Mouse (Mus musculus): ENCODE results near the gene Prep. TPM values are rescaled to one million over a fixed set of nuclear protein-coding genes. Genes with fewer than 3 reads are reported as not detected.

Gene Prep
- polyA plus RNA-seq, 1 experiment = 5.2 TPM

DNA sequence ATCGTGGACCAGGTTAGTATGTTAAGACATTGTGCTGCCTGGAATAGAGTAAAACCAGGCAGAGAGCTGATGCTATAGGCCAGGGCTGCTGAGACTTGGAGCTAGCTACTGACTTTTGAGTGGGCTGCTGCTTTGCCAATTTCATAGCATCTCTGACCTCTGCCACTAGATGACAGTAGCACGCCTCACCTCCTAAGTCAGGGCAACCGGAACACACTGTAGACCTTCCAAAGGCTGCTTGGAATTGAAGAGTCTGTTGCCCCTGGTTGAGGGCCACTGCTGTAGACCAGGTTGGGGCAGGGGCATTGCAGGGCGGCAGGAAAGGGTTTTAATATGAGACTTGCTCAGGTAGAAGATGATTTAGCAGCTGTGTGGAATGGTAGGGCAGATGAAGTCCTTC is 47.5 kb downstream of the Prep start:
- WGBS = 95% methylated on average over 4 of the region's 4 CpGs
- Histone ChIP-seq H3K27ac (ENCODE audit: insufficient read depth, low read depth, low read length) (no peak overlapping the region), H3K4me3 (ENCODE audit: low read depth, low read length) (no peak overlapping the region), H3K27me3 (ENCODE audit: control insufficient read depth, insufficient read depth, low read length) (no peaks in the 10 kb centered on the region), H3K4me1 (ENCODE audit: control insufficient read depth, insufficient read depth, insufficient read length, low read length) (no peaks in the 10 kb centered on the region; the same call in 1 of the 2 replicates), H3K36me3 (ENCODE audit: control insufficient read depth, insufficient read depth, low read length) (peaks cover 23% of the 10 kb centered on the region)
- TF ChIP-seq POLR2A (IDR thresholded peaks at IDR 0.05; ENCODE audit: low read depth, low read length) (no peak), CTCF (IDR thresholded peaks at IDR 0.05; ENCODE audit: extremely low read depth, insufficient read length, insufficient replicate concordance, low read depth, low read length) (peak; percentile 30; the same call in 1 of the 2 replicates)

DNA sequence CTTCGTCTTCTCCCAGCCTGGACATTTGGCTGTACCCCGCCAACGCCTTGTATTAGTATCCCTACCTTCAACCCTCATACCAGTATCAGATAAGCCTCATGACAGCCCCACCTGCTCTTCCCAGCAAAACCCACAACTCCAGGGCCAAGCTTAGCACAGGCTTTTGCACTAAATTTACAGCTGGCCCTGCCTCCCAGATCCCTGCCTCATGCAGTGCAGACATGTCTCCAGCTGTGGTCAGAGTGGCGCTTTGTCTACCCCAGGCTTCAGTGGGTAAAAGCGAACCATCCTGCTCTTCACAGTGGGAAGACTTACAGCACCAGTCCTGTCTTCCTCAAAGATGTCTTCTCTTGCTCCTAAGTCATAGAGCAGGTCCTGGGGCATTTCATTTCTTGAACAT is 49.8 kb downstream of the Prep start:
- 91% methylated on average over 5 of the region's 5 CpGs for WGBS
- Histone ChIP-seq H3K27me3 (ENCODE audit: control insufficient read depth, insufficient read depth, low read length) (no peaks in the 10 kb centered on the region), H3K4me1 (ENCODE audit: control insufficient read depth, insufficient read depth, insufficient read length, low read length) (no peaks in the 10 kb centered on the region; the same call in 1 of the 2 replicates), H3K27ac (ENCODE audit: insufficient read depth, low read depth, low read length) (no peak overlapping the region), H3K36me3 (ENCODE audit: control insufficient read depth, insufficient read depth, low read length) (peaks cover 32% of the 10 kb centered on the region), H3K4me3 (ENCODE audit: low read depth, low read length) (no peak overlapping the region)
- no peak for TF ChIP-seq CTCF (IDR thresholded peaks at IDR 0.05; ENCODE audit: extremely low read depth, insufficient read length, insufficient replicate concordance, low read depth, low read length)

GRCm38 (mm10) chr10:45118389-45118788 is 51.4 kb downstream of the Prep start:
- H3K27ac ChIP-seq (ENCODE audit: insufficient read depth, low read depth, low read length) = no peak overlapping the region
- H3K4me1 ChIP-seq (ENCODE audit: control insufficient read depth, insufficient read depth, insufficient read length, low read length) = peaks cover 3% of the 10 kb centered on the region; the same call in 1 of the 2 replicates
- H3K36me3 ChIP-seq (ENCODE audit: control insufficient read depth, insufficient read depth, low read length) = peaks cover 33% of the 10 kb centered on the region
- H3K4me3 ChIP-seq (ENCODE audit: low read depth, low read length) = no peak overlapping the region
- 92% methylated on average over 8 of the region's 8 CpGs for WGBS
- no peak for TF ChIP-seq CTCF (IDR thresholded peaks at IDR 0.05; ENCODE audit: extremely low read depth, insufficient read length, insufficient replicate concordance, low read depth, low read length)
- no peaks in the 10 kb centered on the region for H3K27me3 ChIP-seq (ENCODE audit: control insufficient read depth, insufficient read depth, low read length)

- peaks cover 38% of the 10 kb centered on the region for H3K36me3 ChIP-seq (ENCODE audit: control insufficient read depth, insufficient read depth, low read length)
- WGBS = 92% methylated on average over 3 of the region's 3 CpGs
- no peak overlapping the region for H3K4me3 ChIP-seq (ENCODE audit: low read depth, low read length)
Measured at GRCm38 (mm10) chr10:45121637-45122036, 54.6 kb downstream of the Prep start.

DNA sequence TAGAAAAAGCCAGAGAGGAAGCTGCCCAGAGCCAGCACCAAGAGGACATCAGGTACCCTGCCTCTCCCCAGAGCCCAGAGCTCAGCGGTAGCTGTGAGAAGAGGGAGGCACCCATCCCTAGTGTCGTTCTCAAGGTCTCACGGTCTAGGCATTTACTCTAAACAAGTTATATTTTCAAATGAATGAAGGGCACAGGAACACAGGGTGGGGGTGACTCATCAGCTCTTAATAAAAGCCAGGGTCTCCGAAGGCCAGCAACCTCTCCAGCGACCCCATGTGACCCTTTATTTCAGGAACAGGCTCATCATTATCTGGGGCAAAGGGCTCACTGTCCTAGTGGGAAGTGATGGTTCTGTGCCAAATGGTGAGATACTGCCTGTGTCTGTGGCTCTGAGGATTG is 55.5 kb downstream of the Prep start:
- peaks cover 36% of the 10 kb centered on the region for H3K36me3 ChIP-seq (ENCODE audit: control insufficient read depth, insufficient read depth, low read length)
- H3K27ac ChIP-seq (ENCODE audit: insufficient read depth, low read depth, low read length) = no peak overlapping the region
- TF ChIP-seq CTCF (IDR thresholded peaks at IDR 0.05; ENCODE audit: extremely low read depth, insufficient read length, insufficient replicate concordance, low read depth, low read length) (no peak), POLR2A (IDR thresholded peaks at IDR 0.05; ENCODE audit: low read depth, low read length) (no peak)

More at GRCm38 (mm10) chr10:45121637-45122036, 54.6 kb downstream of the Prep start:
- H3K4me1 ChIP-seq (ENCODE audit: control insufficient read depth, insufficient read depth, insufficient read length, low read length) = peaks cover 3% of the 10 kb centered on the region; the same call in 1 of the 2 replicates
- H3K27me3 ChIP-seq (ENCODE audit: control insufficient read depth, insufficient read depth, low read length) = no peaks in the 10 kb centered on the region
- TF ChIP-seq CTCF (IDR thresholded peaks at IDR 0.05; ENCODE audit: extremely low read depth, insufficient read length, insufficient replicate concordance, low read depth, low read length) (no peak), POLR2A (IDR thresholded peaks at IDR 0.05; ENCODE audit: low read depth, low read length) (no peak)
- no peak overlapping the region for H3K27ac ChIP-seq (ENCODE audit: insufficient read depth, low read depth, low read length)

GRCm38 (mm10) chr10:45123011-45123410 is 56.0 kb downstream of the Prep start:
- TF ChIP-seq POLR2A (IDR thresholded peaks at IDR 0.05; ENCODE audit: low read depth, low read length) (no peak), CTCF (IDR thresholded peaks at IDR 0.05; ENCODE audit: extremely low read depth, insufficient read length, insufficient replicate concordance, low read depth, low read length) (no peak)
- 82% methylated on average over 6 of the region's 6 CpGs for WGBS
- no peak overlapping the region for H3K4me3 ChIP-seq (ENCODE audit: low read depth, low read length)
- H3K27me3 ChIP-seq (ENCODE audit: control insufficient read depth, insufficient read depth, low read length) = no peaks in the 10 kb centered on the region
- H3K36me3 ChIP-seq (ENCODE audit: control insufficient read depth, insufficient read depth, low read length) = peaks cover 39% of the 10 kb centered on the region
- H3K27ac ChIP-seq (ENCODE audit: insufficient read depth, low read depth, low read length) = no peak overlapping the region
- H3K4me1 ChIP-seq (ENCODE audit: control insufficient read depth, insufficient read depth, insufficient read length, low read length) = peaks cover 3% of the 10 kb centered on the region; the same call in 1 of the 2 replicates

More for the DNA sequence above, 55.5 kb downstream of the Prep start:
- H3K4me3 ChIP-seq (ENCODE audit: low read depth, low read length) = no peak overlapping the region
- WGBS = 74% methylated on average over 5 of the region's 5 CpGs
- no peaks in the 10 kb centered on the region for H3K27me3 ChIP-seq (ENCODE audit: control insufficient read depth, insufficient read depth, low read length)
- H3K4me1 ChIP-seq (ENCODE audit: control insufficient read depth, insufficient read depth, insufficient read length, low read length) = peaks cover 3% of the 10 kb centered on the region; the same call in 1 of the 2 replicates

DNA sequence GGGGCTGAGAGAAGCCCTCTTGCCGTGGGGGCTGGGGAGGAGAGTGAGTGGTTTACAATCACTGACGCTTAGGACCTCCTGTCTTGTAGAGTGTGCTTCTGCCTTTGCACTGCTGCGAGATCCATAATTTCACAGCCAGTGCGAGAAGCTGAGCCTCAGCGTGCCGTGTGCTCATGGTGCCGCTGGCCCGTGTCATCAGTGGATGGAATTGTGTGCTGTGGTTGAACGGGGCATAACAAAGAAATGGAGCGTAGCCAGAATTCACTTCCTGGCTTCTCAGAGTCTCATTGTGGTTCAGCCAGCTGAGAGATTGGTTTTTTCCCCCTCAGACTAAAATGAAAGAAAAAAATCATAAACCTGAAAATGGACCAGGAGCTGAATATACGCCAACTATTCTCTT is 62.1 kb downstream of the Prep start:
- peaks cover 29% of the 10 kb centered on the region for H3K36me3 ChIP-seq (ENCODE audit: control insufficient read depth, insufficient read depth, low read length)
- WGBS = 69% methylated on average over 11 of the region's 11 CpGs
- peaks cover 6% of the 10 kb centered on the region; the same call in 1 of the 2 replicates for H3K4me1 ChIP-seq (ENCODE audit: control insufficient read depth, insufficient read depth, insufficient read length, low read length)
- TF ChIP-seq POLR2A (IDR thresholded peaks at IDR 0.05; ENCODE audit: low read depth, low read length) (no peak), CTCF (IDR thresholded peaks at IDR 0.05; ENCODE audit: extremely low read depth, insufficient read length, insufficient replicate concordance, low read depth, low read length) (no peak)
- no peaks in the 10 kb centered on the region for H3K27me3 ChIP-seq (ENCODE audit: control insufficient read depth, insufficient read depth, low read length)
- no peak overlapping the region for H3K27ac ChIP-seq (ENCODE audit: insufficient read depth, low read depth, low read length)
- H3K4me3 ChIP-seq (ENCODE audit: low read depth, low read length) = peak overlapping the region; percentile 3; the same call in 1 of the 2 replicates

Data from small intestine, adult 2 months (tissue).